Mouse (Mus musculus): ENCODE measurements around the gene Gm20696.

DNA sequence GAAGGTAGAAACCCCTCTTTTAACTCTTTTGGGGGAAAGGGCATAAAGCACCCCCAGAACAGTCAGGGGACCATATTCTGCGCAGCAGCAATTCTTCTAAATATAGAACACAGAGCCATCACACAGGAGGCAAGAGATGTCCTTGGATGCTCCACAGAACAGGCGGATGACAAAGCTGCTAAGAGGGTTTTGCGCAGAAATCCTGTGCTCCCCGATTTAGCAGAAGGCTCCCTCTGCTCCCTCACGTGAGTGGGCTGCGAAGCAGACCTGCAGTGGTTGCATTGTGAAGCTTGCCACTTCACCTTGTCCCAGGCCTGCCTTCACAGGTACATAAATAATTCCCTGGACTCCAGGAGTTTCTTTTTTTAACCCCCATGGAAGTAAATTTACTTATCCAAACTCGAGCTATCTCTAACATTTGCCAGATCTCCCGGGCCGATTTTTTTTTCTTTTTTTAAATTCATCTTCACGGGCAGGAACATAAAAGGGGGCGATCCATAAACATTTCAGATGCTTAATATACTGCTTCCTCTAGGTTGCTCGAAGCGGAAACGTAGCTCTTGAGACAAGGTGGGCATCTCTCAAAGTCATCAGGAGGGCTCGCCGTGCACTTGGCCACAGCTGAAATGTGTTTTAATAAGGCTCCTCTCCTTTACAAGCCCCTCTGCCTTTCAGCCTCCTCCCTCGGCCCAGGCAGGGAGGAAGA lies 51.9 kb downstream of the Gm20696 start:
- TF ChIP-seq CTCF (IDR thresholded peaks at IDR 0.05; ENCODE audit: low read depth) (no peak), EP300 (IDR thresholded peaks at IDR 0.05; ENCODE audit: low read depth) (no peak)

Data from liver, embryonic 14.5 days (tissue).